Mouse (Mus musculus): ENCODE measurements at regions not wholly inside any gene's neighbourhood (a gene's known extent, or its start where the extent isn't known, plus 50 kb on each side); places are given as distances from the start of the nearest gene placed in this dataset.

DNA sequence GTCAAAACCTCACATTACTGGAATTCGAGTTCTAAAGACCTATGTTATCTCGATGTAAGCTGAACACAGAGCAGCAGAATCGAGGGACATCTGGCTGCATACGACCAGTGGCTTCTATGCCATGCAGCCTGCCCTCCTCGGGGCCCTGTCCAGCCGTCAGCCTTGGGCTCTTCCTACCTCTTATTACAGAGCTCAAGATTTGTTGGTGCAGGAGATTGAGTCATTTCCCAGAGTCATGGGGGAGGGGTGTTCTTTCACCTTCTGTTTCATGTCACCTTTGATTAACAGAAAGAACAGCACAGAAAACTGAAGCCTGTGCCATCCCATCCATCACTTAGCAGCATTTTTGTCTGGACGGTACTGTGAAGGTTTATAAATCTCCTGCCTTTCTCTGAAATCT is 52.1 kb downstream of the Sst start:
- dilution Hi-C loops (cut with MboI; ENCODE audit: extremely low pct_ligation_motif_present, extremely low pct_unique_long_range_greater_than_20kb, low sequenced_read_pairs) (no loop called here), in situ Hi-C loops (cut with MboI; ENCODE audit: low pct_ligation_motif_present, low pct_unique_long_range_greater_than_20kb, low sequenced_read_pairs) (no loop called here)
- H3K9ac ChIP-seq (ENCODE audit: insufficient read depth, low read depth), result no peak overlapping the region
- peaks cover 3% of the 10 kb centered on the region for H3K27me3 ChIP-seq (replicated peaks)
- no peak overlapping the region for H3K4me3 ChIP-seq (replicated peaks in 1 of 3; ENCODE audit: low read depth in 2 of 3, low read length in 2 of 3, poor library complexity in 1 of 3)
- H3K4me2 ChIP-seq (ENCODE audit: insufficient read depth, low read depth, poor library complexity, severe bottlenecking), result no peak overlapping the region
- H3K79me2 ChIP-seq (replicated peaks; ENCODE audit: control insufficient read depth, extremely low read depth, insufficient read depth, poor library complexity, severe bottlenecking), result no peaks in the 10 kb centered on the region
- H3K9me3 ChIP-seq (replicated peaks; ENCODE audit: low read length), result no peaks in the 10 kb centered on the region
- H3K27ac ChIP-seq (ENCODE audit: insufficient read depth, low read depth), result no peak overlapping the region
- no peaks in the 10 kb centered on the region for H3K36me3 ChIP-seq (replicated peaks in 1 of 2; ENCODE audit: control insufficient read depth in 1 of 2, insufficient read depth in 1 of 2, low read length in 1 of 2)
- DNase-seq (ENCODE audit: extremely low read depth), result no peak
- TF ChIP-seq MYC (IDR thresholded peaks at IDR 0.05; ENCODE audit: low read depth, low read length) (no peak), IRF4 (IDR thresholded peaks at IDR 0.05; ENCODE audit: low read depth, low read length) (no peak), KAT2A (IDR thresholded peaks at IDR 0.05; ENCODE audit: insufficient replicate concordance, low read length) (no peak), CHD2 (IDR thresholded peaks at IDR 0.05; ENCODE audit: low read length) (no peak), ZKSCAN1 (IDR thresholded peaks at IDR 0.05; ENCODE audit: borderline replicate concordance, low read depth, low read length) (no peak), ZMIZ1 (IDR thresholded peaks at IDR 0.05; ENCODE audit: low read depth, low read length) (no peak), GABPA (IDR thresholded peaks at IDR 0.05; ENCODE audit: insufficient replicate concordance, low read depth, low read length) (no peak), MAFK (IDR thresholded peaks at IDR 0.05; ENCODE audit: insufficient replicate concordance, low read length) (no peak), MAZ (IDR thresholded peaks at IDR 0.05; ENCODE audit: low read depth, low read length) (no peak), BHLHE40 (IDR thresholded peaks at IDR 0.05; ENCODE audit: low read depth, low read length) (no peak), SIN3A (IDR thresholded peaks at IDR 0.05; ENCODE audit: low read length) (no peak), E2F4 (IDR thresholded peaks at IDR 0.05; ENCODE audit: insufficient replicate concordance, low read depth, low read length) (no peak), TBP (conservative IDR thresholded peaks at IDR 0.05; ENCODE audit: low read depth, low read length) (no peak), MXI1 (IDR thresholded peaks at IDR 0.05; ENCODE audit: low read depth, low read length) (no peak)
- no peaks in the 10 kb centered on the region for H3K4me1 ChIP-seq (ENCODE audit: control insufficient read depth in 1 of 2, insufficient read depth in 2 of 2)

DNA sequence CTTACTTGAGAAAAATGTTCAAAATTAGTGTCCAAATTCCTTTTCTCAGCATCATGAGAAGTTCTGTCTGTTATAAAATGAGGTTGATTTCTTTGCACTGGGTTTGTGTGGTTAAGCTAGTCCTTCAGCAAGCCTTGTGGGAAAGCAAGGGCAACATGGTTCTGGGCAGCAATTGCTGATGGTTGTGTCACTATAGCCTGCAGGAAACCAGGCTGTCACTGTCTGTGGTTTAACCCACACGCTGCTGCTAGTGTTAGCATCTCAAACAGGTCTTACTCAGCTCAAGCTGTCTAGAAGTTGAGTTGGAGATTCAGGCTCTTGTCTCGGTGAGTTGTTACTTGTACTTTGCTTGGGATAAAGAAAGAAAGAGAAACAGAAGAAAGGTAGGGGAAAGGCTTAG is 52.6 kb downstream of the Sst start:
- no peak overlapping the region for H3K9ac ChIP-seq (ENCODE audit: insufficient read depth, low read depth)
- dilution Hi-C loops (cut with MboI; ENCODE audit: extremely low pct_ligation_motif_present, extremely low pct_unique_long_range_greater_than_20kb, low sequenced_read_pairs) (no loop called here), in situ Hi-C loops (cut with MboI; ENCODE audit: low pct_ligation_motif_present, low pct_unique_long_range_greater_than_20kb, low sequenced_read_pairs) (no loop called here)
- no peak for DNase-seq (ENCODE audit: extremely low read depth)
- H3K27ac ChIP-seq (ENCODE audit: insufficient read depth, low read depth), result no peak overlapping the region
- TF ChIP-seq POLR2AphosphoS2 (IDR thresholded peaks at IDR 0.05; ENCODE audit: low read depth, low read length), result no peak
- no peak for TF ChIP-seq BHLHE40 (IDR thresholded peaks at IDR 0.05; ENCODE audit: low read depth, low read length)
- TF ChIP-seq HCFC1 (IDR thresholded peaks at IDR 0.05; ENCODE audit: low read depth, low read length), result no peak
- no peak for TF ChIP-seq RCOR1 (conservative IDR thresholded peaks at IDR 0.05; ENCODE audit: low read depth, low read length)
- no peak for TF ChIP-seq CHD1 (IDR thresholded peaks at IDR 0.05; ENCODE audit: low read depth, low read length)
- no peak for TF ChIP-seq ZMIZ1 (IDR thresholded peaks at IDR 0.05; ENCODE audit: low read depth, low read length)
- no peak for TF ChIP-seq CTCF (conservative IDR thresholded peaks at IDR 0.05 in 1 of 2, IDR thresholded peaks at IDR 0.05 in 1 of 2; ENCODE audit: low read depth in 2 of 2, low read length in 2 of 2)
- no peak for TF ChIP-seq EP300 (IDR thresholded peaks at IDR 0.05; ENCODE audit: low read length)
- no peak for TF ChIP-seq PAX5 (IDR thresholded peaks at IDR 0.05; ENCODE audit: low read length)
- TF ChIP-seq ETS1 (conservative IDR thresholded peaks at IDR 0.05; ENCODE audit: low read depth, low read length), result no peak
- no peak for TF ChIP-seq MAZ (IDR thresholded peaks at IDR 0.05; ENCODE audit: low read depth, low read length)
- TF ChIP-seq USF1 (IDR thresholded peaks at IDR 0.05; ENCODE audit: low read depth, low read length), result no peak
- TF ChIP-seq TBP (conservative IDR thresholded peaks at IDR 0.05; ENCODE audit: low read depth, low read length), result no peak
- no peaks in the 10 kb centered on the region for H3K36me3 ChIP-seq (replicated peaks in 1 of 2; ENCODE audit: control insufficient read depth in 1 of 2, insufficient read depth in 1 of 2, low read length in 1 of 2)
- H3K79me2 ChIP-seq (replicated peaks; ENCODE audit: control insufficient read depth, extremely low read depth, insufficient read depth, poor library complexity, severe bottlenecking), result no peaks in the 10 kb centered on the region
- no peaks in the 10 kb centered on the region for H3K4me1 ChIP-seq (ENCODE audit: control insufficient read depth in 1 of 2, insufficient read depth in 2 of 2)
- H3K9me3 ChIP-seq (replicated peaks; ENCODE audit: low read length), result no peaks in the 10 kb centered on the region
- H3K27me3 ChIP-seq (replicated peaks), result peaks cover 3% of the 10 kb centered on the region
- no peak overlapping the region for H3K4me2 ChIP-seq (ENCODE audit: insufficient read depth, low read depth, poor library complexity, severe bottlenecking)
- H3K4me3 ChIP-seq (replicated peaks in 1 of 3; ENCODE audit: low read depth in 2 of 3, low read length in 2 of 3, poor library complexity in 1 of 3), result no peak overlapping the region
